ENCODE assay signal across 8 mouse cellular contexts in genomic region chr1:88658290-88658857, GRCm38 (mm10). TPM values are rescaled to one million over a fixed set of nuclear protein-coding genes. Genes with fewer than 3 reads are reported as not detected.
DNase-seq lines count a peak whose midpoint lies in the region; TF ChIP-seq lines count a peak whose summit lies in the region.

No protein-coding gene starts in this region.

- peak; percentile 40 for DNase-seq in adrenal gland, postnatal 14 days
- no peak for DNase-seq in adrenal gland, adult 8-10 months
- DNase-seq in brain, embryonic 14.5 days (ENCODE audit: low read depth) = peak; percentile 96
- DNase-seq in frontal cortex, postnatal 36 days (ENCODE audit: low spot score in 2 of 2) = peak; percentile 40 to 78
- peak; percentile 45 to 49 for DNase-seq in layer of hippocampus, adult 8-10 months (ENCODE audit: low spot score in 2 of 2)
- peak; percentile 46 to 53 for DNase-seq in lung, postnatal 4 days
- no peak for DNase-seq in spleen, postnatal 36 days (ENCODE audit: low spot score in 2 of 2)
- DNase-seq in urinary bladder, postnatal 36 days (ENCODE audit: low spot score in 2 of 2) = no peak

- no peak for TF ChIP-seq CTCF in brain, embryonic 14.5 days (IDR thresholded peaks at IDR 0.05; ENCODE audit: borderline replicate concordance, extremely low read depth, insufficient read depth, insufficient read length)

- TF ChIP-seq POLR2A in brain, embryonic 14.5 days (IDR thresholded peaks at IDR 0.05; ENCODE audit: borderline replicate concordance, extremely low read depth, insufficient read depth, insufficient read length, poor library complexity, severe bottlenecking) = no peak

RNA-seq across cellular contexts. Expression of gene Arl4c, which starts 43.6 kb away (rescaled TPM):
- total RNA-seq in adrenal gland, postnatal 14 days (2021) = 10.3 and 16.5 TPM in 2 replicates
- total RNA-seq in adrenal gland, adult 8-10 months (2022) = 10 to 100 TPM; 17.6 to 19.9 (median 18.2) TPM
- polyA plus RNA-seq in brain, embryonic 14.5 days (2012; rRNA removed) = 41.9 and 64.4 TPM in 2 replicates
- 10 to 100 TPM; 31.3 to 41.3 (median 34.3) TPM for total RNA-seq in layer of hippocampus, adult 8-10 months (2022)

Comparison
In these comparisons a context has a peak if more than half of its experiments do, and no peak if none do; other contexts are left out.
1. DNase-seq: peak in adrenal gland, postnatal 14 days (single experiment), brain, embryonic 14.5 days (single experiment), frontal cortex, postnatal 36 days (2 of 2), layer of hippocampus, adult 8-10 months (2 of 2) and lung, postnatal 4 days (2 of 2); none in adrenal gland, adult 8-10 months (single experiment), spleen, postnatal 36 days (0 of 2) and urinary bladder, postnatal 36 days (0 of 2).